Mouse (Mus musculus): ENCODE measurements around the gene Fcgr2b. TPM values are rescaled to one million over a fixed set of nuclear protein-coding genes. Genes with fewer than 3 reads are reported as not detected.
"Not testable (repeated sequence)": the region's sequence is repeated elsewhere in the genome, so short reads cannot be mapped to it uniquely, and the experiment has no call there.

The Fcgr2b gene
- polyA plus RNA-seq, 2 experiments, result 3.3 to 3.4 TPM

DNA sequence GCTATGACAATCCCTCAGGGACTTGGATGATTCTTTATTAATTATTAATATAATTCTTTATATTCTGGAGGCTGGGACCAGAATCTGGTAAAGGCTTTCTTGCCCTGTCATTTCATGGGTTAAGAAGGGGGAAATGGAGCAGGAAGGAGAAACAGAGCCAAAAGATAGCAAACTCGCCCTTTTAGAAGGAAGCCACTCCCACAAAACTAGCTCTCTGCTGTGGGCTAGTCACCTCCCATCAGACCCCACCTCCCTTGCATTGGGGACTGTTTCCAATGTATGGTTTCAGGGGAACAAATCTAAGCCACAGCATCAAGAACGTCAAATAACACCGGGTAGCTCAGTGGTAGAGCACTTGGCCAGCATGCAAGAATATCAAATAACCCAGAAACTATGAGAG lies 18.1 kb downstream of the Fcgr2b start:
- ATAC-seq (ENCODE audit: insufficient read depth), result no peak
- Histone ChIP-seq H3K4me3 (ENCODE audit: insufficient read depth in 1 of 2, low read depth in 2 of 2, low read length in 2 of 2) (no peak overlapping the region), H3K36me3 (replicated peaks; ENCODE audit: control insufficient read depth, insufficient read depth, low read depth) (no peaks in the 10 kb centered on the region), H3K4me1 (replicated peaks; ENCODE audit: control insufficient read depth in 2 of 2, insufficient read depth in 2 of 2, low read length in 1 of 2) (peaks cover 2 to 9% of the 10 kb centered on the region in 2 experiments; a peak in 2 of 4 replicates), H3K4me2 (ENCODE audit: low read depth) (no peak overlapping the region), H3K9ac (replicated peaks) (no peak overlapping the region), H3K27me3 (ENCODE audit: control insufficient read depth, insufficient read depth, low read length) (no peaks in the 10 kb centered on the region), H3K9me3 (ENCODE audit: control insufficient read depth, low read length) (no peaks in the 10 kb centered on the region), H3K27ac (no peak overlapping the region)
- DNase-seq (ENCODE audit: low read depth in 3 of 3, low spot score in 3 of 3), result no peak
- TF ChIP-seq CTCF (IDR thresholded peaks at IDR 0.05; ENCODE audit: low read depth) (no peak), EP300 (IDR thresholded peaks at IDR 0.05; ENCODE audit: low read depth) (no peak)
- 27% methylated on average over 3 of the region's 3 CpGs for WGBS (ENCODE audit: insufficient replicate concordance)

DNA sequence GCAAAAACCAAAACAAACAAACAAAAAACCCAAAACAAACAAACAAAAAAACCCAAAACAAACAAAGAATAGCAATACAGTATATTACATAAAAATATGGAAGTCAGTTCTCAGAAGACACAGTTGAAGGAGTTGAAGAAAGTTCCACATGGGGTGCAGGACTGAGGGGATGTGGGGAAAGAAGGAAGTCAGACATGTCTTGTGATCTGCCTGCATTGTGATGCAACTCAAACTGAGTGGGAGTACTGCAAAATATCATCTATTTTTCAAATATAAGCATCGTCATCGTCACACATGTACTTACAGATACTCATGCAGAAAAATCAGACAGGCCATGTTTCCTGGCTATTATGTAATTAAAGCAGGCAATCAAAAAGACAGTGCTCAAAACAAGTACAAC lies 23.2 kb downstream of the Fcgr2b start:
- no peak for TF ChIP-seq CTCF (IDR thresholded peaks at IDR 0.05; ENCODE audit: low read depth)
- TF ChIP-seq EP300 (IDR thresholded peaks at IDR 0.05; ENCODE audit: low read depth), result no peak
- Histone ChIP-seq H3K27ac (no peak overlapping the region), H3K27me3 (ENCODE audit: control insufficient read depth, insufficient read depth, low read length) (no peaks in the 10 kb centered on the region), H3K9me3 (ENCODE audit: control insufficient read depth, low read length) (no peaks in the 10 kb centered on the region), H3K4me2 (ENCODE audit: low read depth) (no peak overlapping the region), H3K36me3 (replicated peaks; ENCODE audit: control insufficient read depth, insufficient read depth, low read depth) (no peaks in the 10 kb centered on the region), H3K9ac (replicated peaks) (no peak overlapping the region), H3K4me3 (ENCODE audit: insufficient read depth in 1 of 2, low read depth in 2 of 2, low read length in 2 of 2) (no peak overlapping the region), H3K4me1 (replicated peaks; ENCODE audit: control insufficient read depth in 2 of 2, insufficient read depth in 2 of 2, low read length in 1 of 2) (peaks cover 0 to 8% of the 10 kb centered on the region in 2 experiments; a peak in 2 of 4 replicates)
- DNase-seq (ENCODE audit: low read depth in 3 of 3, low spot score in 3 of 3) (no peak), ATAC-seq (ENCODE audit: insufficient read depth) (no peak)
- 33% methylated on average over 2 of the region's 2 CpGs for WGBS (ENCODE audit: insufficient replicate concordance)

DNA sequence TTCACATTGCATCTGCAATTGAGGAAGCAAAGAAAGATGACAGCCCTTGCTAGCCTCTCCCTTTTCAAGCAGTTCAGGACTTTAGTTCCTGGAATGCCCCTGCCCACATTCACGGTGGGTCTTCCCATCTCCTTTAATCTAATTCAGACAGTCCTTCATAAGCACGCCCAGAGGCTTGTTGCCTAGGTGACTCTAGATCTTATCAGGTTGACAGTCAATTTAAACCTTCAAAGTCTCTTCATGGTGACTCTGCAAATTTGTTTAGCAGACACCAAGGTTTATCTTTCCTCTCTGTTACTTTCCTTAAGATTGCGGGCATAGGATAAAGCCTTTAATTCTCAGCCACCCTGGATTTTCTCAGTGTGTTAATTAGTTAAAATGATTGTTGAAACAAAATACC lies 25.6 kb downstream of the Fcgr2b start:
- no peak overlapping the region for H3K4me2 ChIP-seq (ENCODE audit: low read depth)
- peak; percentile 48; the same call in 1 of the 2 replicates for ATAC-seq (ENCODE audit: insufficient read depth)
- no peaks in the 10 kb centered on the region for H3K27me3 ChIP-seq (ENCODE audit: control insufficient read depth, insufficient read depth, low read length)
- no peaks in the 10 kb centered on the region for H3K36me3 ChIP-seq (replicated peaks; ENCODE audit: control insufficient read depth, insufficient read depth, low read depth)
- peak; percentile 25 to 66 (median 27) for DNase-seq (ENCODE audit: low read depth in 3 of 3, low spot score in 3 of 3)
- 9% methylated on average over 3 of the region's 3 CpGs for WGBS (ENCODE audit: insufficient replicate concordance)
- no peaks in the 10 kb centered on the region for H3K9me3 ChIP-seq (ENCODE audit: control insufficient read depth, low read length)
- H3K9ac ChIP-seq (replicated peaks), result no peak overlapping the region
- peaks cover 0 to 8% of the 10 kb centered on the region in 2 experiments; a peak in 2 of 4 replicates for H3K4me1 ChIP-seq (replicated peaks; ENCODE audit: control insufficient read depth in 2 of 2, insufficient read depth in 2 of 2, low read length in 1 of 2)
- no peak overlapping the region for H3K27ac ChIP-seq
- TF ChIP-seq EP300 (IDR thresholded peaks at IDR 0.05; ENCODE audit: low read depth) (no peak), CTCF (IDR thresholded peaks at IDR 0.05; ENCODE audit: low read depth) (no peak)
- no peak overlapping the region for H3K4me3 ChIP-seq (ENCODE audit: insufficient read depth in 1 of 2, low read depth in 2 of 2, low read length in 2 of 2)

DNA sequence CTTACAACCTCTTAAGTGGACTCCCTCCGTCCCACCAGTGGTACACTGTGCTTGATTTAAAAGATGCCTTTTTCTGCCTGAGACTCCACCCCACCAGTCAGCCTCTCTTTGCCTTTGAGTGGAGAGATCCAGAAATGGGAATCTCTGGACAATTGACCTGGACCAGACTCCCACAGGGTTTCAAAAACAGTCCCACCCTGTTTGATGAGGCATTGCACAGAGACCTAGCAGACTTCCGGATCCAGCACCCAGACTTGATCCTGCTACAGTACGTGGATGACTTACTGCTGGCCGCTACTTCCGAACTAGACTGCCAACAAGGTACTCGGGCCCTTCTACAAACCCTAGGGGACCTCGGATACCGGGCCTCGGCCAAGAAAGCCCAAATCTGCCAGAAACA lies 31.4 kb downstream of the Fcgr2b start:
- not testable (repeated sequence) for H3K27me3 ChIP-seq (ENCODE audit: control insufficient read depth, insufficient read depth, low read length); H3K27ac ChIP-seq; H3K36me3 ChIP-seq (replicated peaks; ENCODE audit: control insufficient read depth, insufficient read depth, low read depth); H3K4me2 ChIP-seq (ENCODE audit: low read depth); H3K9me3 ChIP-seq (ENCODE audit: control insufficient read depth, low read length); H3K4me3 ChIP-seq (ENCODE audit: insufficient read depth in 1 of 2, low read depth in 2 of 2, low read length in 2 of 2); DNase-seq (ENCODE audit: low read depth in 3 of 3, low spot score in 3 of 3); H3K9ac ChIP-seq (replicated peaks); ATAC-seq (ENCODE audit: insufficient read depth); H3K4me1 ChIP-seq (replicated peaks; ENCODE audit: control insufficient read depth in 2 of 2, insufficient read depth in 2 of 2, low read length in 1 of 2)
- 75% methylated on average over 2 of the region's 9 CpGs for WGBS (ENCODE audit: insufficient replicate concordance)

DNA sequence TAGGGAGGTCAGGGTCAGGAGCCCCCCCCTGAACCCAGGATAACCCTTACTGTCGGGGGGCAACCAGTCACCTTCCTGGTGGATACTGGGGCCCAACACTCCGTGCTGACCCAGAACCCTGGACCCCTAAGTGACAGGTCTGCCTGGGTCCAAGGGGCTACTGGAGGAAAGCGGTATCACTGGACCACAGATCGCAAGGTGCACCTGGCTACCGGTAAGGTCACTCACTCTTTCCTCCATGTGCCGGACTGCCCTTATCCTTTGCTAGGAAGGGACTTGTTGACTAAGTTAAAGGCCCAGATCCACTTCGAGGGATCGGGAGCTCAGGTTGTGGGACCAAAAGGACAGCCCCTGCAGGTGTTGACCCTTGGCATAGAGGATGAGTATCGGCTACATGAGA lies 32.2 kb downstream of the Fcgr2b start:
- not testable (repeated sequence) for H3K4me3 ChIP-seq (ENCODE audit: insufficient read depth in 1 of 2, low read depth in 2 of 2, low read length in 2 of 2); H3K27me3 ChIP-seq (ENCODE audit: control insufficient read depth, insufficient read depth, low read length); H3K4me1 ChIP-seq (replicated peaks; ENCODE audit: control insufficient read depth in 2 of 2, insufficient read depth in 2 of 2, low read length in 1 of 2); H3K9me3 ChIP-seq (ENCODE audit: control insufficient read depth, low read length); H3K27ac ChIP-seq; H3K4me2 ChIP-seq (ENCODE audit: low read depth); DNase-seq (ENCODE audit: low read depth in 3 of 3, low spot score in 3 of 3); H3K36me3 ChIP-seq (replicated peaks; ENCODE audit: control insufficient read depth, insufficient read depth, low read depth); ATAC-seq (ENCODE audit: insufficient read depth); H3K9ac ChIP-seq (replicated peaks)
- WGBS (ENCODE audit: insufficient replicate concordance), result 82% methylated on average over 9 of the region's 9 CpGs

DNA sequence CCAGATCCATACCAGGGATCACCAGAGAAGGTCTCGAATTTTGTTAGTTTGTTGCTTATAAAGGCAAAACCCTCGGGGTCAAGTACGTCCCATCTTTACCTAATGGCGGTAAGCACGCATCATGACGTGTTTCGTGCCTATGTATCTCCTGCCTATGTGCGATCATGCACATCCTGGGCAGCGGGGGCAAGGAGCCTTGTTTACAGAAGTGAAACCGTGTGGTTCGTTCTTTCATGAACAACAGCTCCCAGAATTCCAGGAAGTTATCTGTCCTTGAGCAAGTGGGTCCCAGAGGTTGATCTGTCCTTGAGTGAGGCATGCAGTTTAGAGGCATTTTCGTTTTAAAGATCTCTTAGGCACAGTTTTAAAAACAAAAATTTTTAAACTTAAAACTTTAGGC lies 37.1 kb downstream of the Fcgr2b start:
- no peaks in the 10 kb centered on the region for H3K9me3 ChIP-seq (ENCODE audit: control insufficient read depth, low read length)
- WGBS (ENCODE audit: insufficient replicate concordance), result 64% methylated on average over 12 of the region's 12 CpGs

More for the DNA sequence above, 37.1 kb downstream of the Fcgr2b start:
- ATAC-seq (ENCODE audit: insufficient read depth), result no peak
- Histone ChIP-seq H3K36me3 (replicated peaks; ENCODE audit: control insufficient read depth, insufficient read depth, low read depth) (no peaks in the 10 kb centered on the region), H3K4me2 (ENCODE audit: low read depth) (no peak overlapping the region), H3K27me3 (ENCODE audit: control insufficient read depth, insufficient read depth, low read length) (no peaks in the 10 kb centered on the region), H3K27ac (no peak overlapping the region), H3K4me3 (ENCODE audit: insufficient read depth in 1 of 2, low read depth in 2 of 2, low read length in 2 of 2) (no peak overlapping the region), H3K4me1 (replicated peaks; ENCODE audit: control insufficient read depth in 2 of 2, insufficient read depth in 2 of 2, low read length in 1 of 2) (no peaks in the 10 kb centered on the region), H3K9ac (replicated peaks) (no peak overlapping the region)
- TF ChIP-seq EP300 (IDR thresholded peaks at IDR 0.05; ENCODE audit: low read depth), result no peak
- TF ChIP-seq CTCF (IDR thresholded peaks at IDR 0.05; ENCODE audit: low read depth), result no peak
- no peak for DNase-seq (ENCODE audit: low read depth in 3 of 3, low spot score in 3 of 3)
